Mouse (Mus musculus): ENCODE data around the gene Tcf12. TPM values are rescaled to one million over a fixed set of nuclear protein-coding genes. Genes with fewer than 3 reads are reported as not detected.

Gene Tcf12
- polyA plus RNA-seq, 1 experiment from 2014 or later, result 9.9 TPM

GRCm38 (mm10) chr9:71834707-71835106 lies 277.0 kb downstream of the Tcf12 start:
- Histone ChIP-seq H3K4me1 (replicated peaks) (peaks cover 19% of the 10 kb centered on the region), H3K9me3 (replicated peaks) (no peaks in the 10 kb centered on the region), H3K27ac (no peak overlapping the region), H3K9ac (no peak overlapping the region), H3K27me3 (no peaks in the 10 kb centered on the region), H3K36me3 (no peaks in the 10 kb centered on the region), H3K4me3 (replicated peaks) (no peak overlapping the region), H3K4me2 (no peak overlapping the region)
- no peak for DNase-seq
- WGBS (ENCODE audit: insufficient replicate concordance), result 59% methylated on average over 4 of the region's 4 CpGs
- no peak for ATAC-seq (ENCODE audit: low read depth)

- DNase-seq, result peak; percentile 55
- Histone ChIP-seq H3K27me3 (no peaks in the 10 kb centered on the region), H3K36me3 (no peaks in the 10 kb centered on the region), H3K4me2 (peak overlapping the region; percentile 28; the same call in 1 of the 2 replicates), H3K9ac (no peak overlapping the region), H3K27ac (peak overlapping the region; percentile 18; the same call in 1 of the 2 replicates), H3K9me3 (replicated peaks) (no peaks in the 10 kb centered on the region), H3K4me3 (replicated peaks) (no peak overlapping the region), H3K4me1 (replicated peaks) (peaks cover 19% of the 10 kb centered on the region)
- peak; percentile 62 for ATAC-seq (ENCODE audit: low read depth)
- 41% methylated on average over 26 of the region's 26 CpGs for WGBS (ENCODE audit: insufficient replicate concordance)
Measured at GRCm38 (mm10) chr9:71831756-71832699, 279.6 kb downstream of the Tcf12 start.

DNA sequence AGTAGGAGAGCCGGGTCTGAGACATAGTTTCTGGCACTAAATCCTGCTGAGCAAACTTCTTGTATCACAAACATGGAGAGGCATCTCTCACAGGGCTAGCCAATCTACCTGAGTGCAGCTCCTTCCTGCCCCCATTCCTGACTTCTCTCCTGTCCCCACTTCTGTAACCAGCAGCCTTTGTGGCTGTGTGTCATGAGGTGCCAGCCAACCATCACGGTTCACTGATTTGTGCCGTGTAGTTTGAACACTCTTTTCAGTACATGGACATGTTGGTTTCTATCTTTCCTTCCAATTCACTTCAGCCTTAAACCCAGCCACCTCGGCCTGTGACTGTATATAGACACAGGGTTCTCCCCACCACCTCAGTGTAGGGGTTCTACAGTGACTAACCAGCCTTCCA lies 280.7 kb downstream of the Tcf12 start:
- Histone ChIP-seq H3K27me3 (no peaks in the 10 kb centered on the region), H3K36me3 (no peaks in the 10 kb centered on the region), H3K4me2 (no peak overlapping the region), H3K9me3 (replicated peaks) (no peaks in the 10 kb centered on the region), H3K4me1 (replicated peaks) (peaks cover 11% of the 10 kb centered on the region), H3K4me3 (replicated peaks) (no peak overlapping the region), H3K9ac (no peak overlapping the region), H3K27ac (no peak overlapping the region)
- 66% methylated on average over 4 of the region's 4 CpGs for WGBS (ENCODE audit: insufficient replicate concordance)
- ATAC-seq (ENCODE audit: low read depth), result no peak
- no peak for DNase-seq

DNA sequence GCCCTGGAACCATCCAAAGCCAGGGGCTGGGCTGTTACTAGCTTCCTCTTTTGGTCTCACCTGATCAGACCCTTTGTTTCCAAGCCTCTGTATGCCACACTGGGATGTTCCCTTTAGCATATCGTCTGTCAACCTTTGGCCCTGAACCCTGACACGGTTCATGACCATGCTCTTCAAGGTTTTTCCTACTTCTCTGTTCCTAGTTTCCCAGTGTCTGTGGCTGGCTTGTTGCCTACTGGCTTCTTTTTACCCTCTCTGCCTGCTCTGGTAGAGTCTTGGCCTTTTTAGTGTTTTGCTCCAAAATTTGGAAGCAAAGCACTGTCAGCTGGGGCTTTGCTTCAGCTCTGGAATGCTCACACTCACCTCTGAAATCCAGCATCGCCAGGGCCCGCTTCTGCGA lies 281.3 kb downstream of the Tcf12 start:
- no peak overlapping the region for H3K27ac ChIP-seq
- 75% methylated on average over 5 of the region's 5 CpGs for WGBS (ENCODE audit: insufficient replicate concordance)
- no peak overlapping the region for H3K4me3 ChIP-seq (replicated peaks)
- H3K4me1 ChIP-seq (replicated peaks), result peaks cover 11% of the 10 kb centered on the region
- H3K9ac ChIP-seq, result no peak overlapping the region
- no peak overlapping the region for H3K4me2 ChIP-seq
- ATAC-seq (ENCODE audit: low read depth) (no peak), DNase-seq (no peak)
- no peaks in the 10 kb centered on the region for H3K36me3 ChIP-seq
- H3K9me3 ChIP-seq (replicated peaks), result no peaks in the 10 kb centered on the region
- H3K27me3 ChIP-seq, result no peaks in the 10 kb centered on the region

- H3K4me1 ChIP-seq (replicated peaks), result peaks cover 11% of the 10 kb centered on the region
- no peak overlapping the region for H3K4me2 ChIP-seq
- WGBS (ENCODE audit: insufficient replicate concordance), result 59% methylated on average over 3 of the region's 3 CpGs
- no peaks in the 10 kb centered on the region for H3K9me3 ChIP-seq (replicated peaks)
- no peaks in the 10 kb centered on the region for H3K27me3 ChIP-seq
- ATAC-seq (ENCODE audit: low read depth) (no peak), DNase-seq (no peak)
- H3K27ac ChIP-seq, result no peak overlapping the region
- H3K9ac ChIP-seq, result no peak overlapping the region
- no peak overlapping the region for H3K4me3 ChIP-seq (replicated peaks)
- no peaks in the 10 kb centered on the region for H3K36me3 ChIP-seq
Measured at GRCm38 (mm10) chr9:71829753-71830152, 281.9 kb downstream of the Tcf12 start.

- Histone ChIP-seq H3K4me2 (no peak overlapping the region), H3K27me3 (no peaks in the 10 kb centered on the region), H3K4me1 (replicated peaks) (peaks cover 11% of the 10 kb centered on the region), H3K9ac (no peak overlapping the region), H3K4me3 (replicated peaks) (no peak overlapping the region), H3K36me3 (no peaks in the 10 kb centered on the region), H3K9me3 (replicated peaks) (no peaks in the 10 kb centered on the region), H3K27ac (no peak overlapping the region)
- WGBS (ENCODE audit: insufficient replicate concordance), result 48% methylated on average over 6 of the region's 6 CpGs
- DNase-seq, result no peak
- no peak for ATAC-seq (ENCODE audit: low read depth)
Measured at GRCm38 (mm10) chr9:71829137-71829536, 282.5 kb downstream of the Tcf12 start.

- Histone ChIP-seq H3K4me1 (replicated peaks) (peaks cover 11% of the 10 kb centered on the region), H3K4me3 (replicated peaks) (no peak overlapping the region), H3K27ac (no peak overlapping the region), H3K27me3 (no peaks in the 10 kb centered on the region), H3K36me3 (no peaks in the 10 kb centered on the region), H3K9me3 (replicated peaks) (no peaks in the 10 kb centered on the region), H3K4me2 (no peak overlapping the region), H3K9ac (no peak overlapping the region)
- DNase-seq, result no peak
- WGBS (ENCODE audit: insufficient replicate concordance), result 79% methylated on average over 5 of the region's 5 CpGs
- ATAC-seq (ENCODE audit: low read depth), result no peak
Measured at GRCm38 (mm10) chr9:71827371-71827770, 284.3 kb downstream of the Tcf12 start.

DNA sequence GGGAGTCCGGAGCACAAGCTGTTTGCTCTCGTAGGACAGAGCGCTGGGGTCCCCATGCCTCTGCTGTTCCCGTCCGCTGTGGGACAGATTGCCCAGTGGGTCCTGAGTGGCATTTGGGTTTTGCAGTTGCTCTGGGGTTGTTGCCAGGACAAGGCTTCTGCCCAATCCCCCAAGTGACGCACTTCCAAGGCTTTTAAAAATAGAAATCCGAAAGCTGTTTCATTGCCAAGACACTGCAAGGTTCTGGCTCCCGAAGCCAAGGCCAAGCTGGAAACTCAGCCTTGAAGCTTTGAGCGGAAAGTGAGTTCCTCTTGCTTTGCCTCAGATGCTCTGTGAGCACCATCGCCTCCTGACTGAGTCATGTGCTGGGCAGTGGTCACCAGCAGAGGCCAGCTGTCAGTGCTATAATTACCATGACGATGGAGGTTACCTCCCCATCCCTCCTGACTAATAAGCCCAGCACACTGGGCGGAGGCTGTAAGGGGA lies 285.6 kb downstream of the Tcf12 start:
- Histone ChIP-seq H3K9ac (no peak overlapping the region), H3K4me3 (replicated peaks) (no peak overlapping the region), H3K4me2 (no peak overlapping the region), H3K36me3 (no peaks in the 10 kb centered on the region), H3K9me3 (replicated peaks) (no peaks in the 10 kb centered on the region), H3K27ac (no peak overlapping the region), H3K4me1 (replicated peaks) (peaks cover 6% of the 10 kb centered on the region), H3K27me3 (no peaks in the 10 kb centered on the region)
- WGBS (ENCODE audit: insufficient replicate concordance), result 73% methylated on average over 12 of the region's 12 CpGs
- DNase-seq, result no peak
- ATAC-seq (ENCODE audit: low read depth), result no peak

DNA sequence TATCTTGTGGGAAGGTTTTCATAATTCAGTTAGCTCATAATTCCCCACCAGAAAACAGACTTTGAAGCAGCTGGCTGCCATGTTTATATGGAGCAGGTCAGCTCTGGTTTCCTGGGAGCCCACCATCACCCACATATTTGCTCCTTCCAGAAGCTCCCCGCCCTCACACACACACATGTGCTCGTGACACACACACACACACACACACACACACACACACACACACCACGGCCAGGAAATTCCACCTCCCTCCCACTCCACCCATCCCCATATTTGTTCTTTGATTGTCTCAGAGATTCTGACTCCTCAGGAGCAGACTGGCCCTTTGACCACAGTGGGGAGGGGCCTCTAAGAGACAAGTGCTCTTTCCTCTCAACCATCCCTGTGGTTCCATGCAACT lies 289.7 kb downstream of the Tcf12 start:
- H3K36me3 ChIP-seq, result no peaks in the 10 kb centered on the region
- H3K27me3 ChIP-seq, result no peaks in the 10 kb centered on the region
- H3K27ac ChIP-seq, result no peak overlapping the region
- no peaks in the 10 kb centered on the region for H3K9me3 ChIP-seq (replicated peaks)
- no peak overlapping the region for H3K9ac ChIP-seq
- H3K4me3 ChIP-seq (replicated peaks), result no peak overlapping the region
- WGBS (ENCODE audit: insufficient replicate concordance), result 50% methylated on average over 3 of the region's 3 CpGs
- H3K4me1 ChIP-seq (replicated peaks), result no peaks in the 10 kb centered on the region
- no peak overlapping the region for H3K4me2 ChIP-seq
- DNase-seq (no peak), ATAC-seq (ENCODE audit: low read depth) (no peak)

GRCm38 (mm10) chr9:71818453-71818852 lies 293.2 kb downstream of the Tcf12 start:
- no peak overlapping the region for H3K27ac ChIP-seq
- H3K9me3 ChIP-seq (replicated peaks), result no peaks in the 10 kb centered on the region
- no peaks in the 10 kb centered on the region for H3K4me1 ChIP-seq (replicated peaks)
- H3K4me2 ChIP-seq, result no peak overlapping the region
- H3K9ac ChIP-seq, result no peak overlapping the region
- ATAC-seq (ENCODE audit: low read depth) (no peak), DNase-seq (no peak)
- 65% methylated on average over 7 of the region's 7 CpGs for WGBS (ENCODE audit: insufficient replicate concordance)
- H3K36me3 ChIP-seq, result no peaks in the 10 kb centered on the region
- H3K4me3 ChIP-seq (replicated peaks), result no peak overlapping the region
- H3K27me3 ChIP-seq, result no peaks in the 10 kb centered on the region

DNA sequence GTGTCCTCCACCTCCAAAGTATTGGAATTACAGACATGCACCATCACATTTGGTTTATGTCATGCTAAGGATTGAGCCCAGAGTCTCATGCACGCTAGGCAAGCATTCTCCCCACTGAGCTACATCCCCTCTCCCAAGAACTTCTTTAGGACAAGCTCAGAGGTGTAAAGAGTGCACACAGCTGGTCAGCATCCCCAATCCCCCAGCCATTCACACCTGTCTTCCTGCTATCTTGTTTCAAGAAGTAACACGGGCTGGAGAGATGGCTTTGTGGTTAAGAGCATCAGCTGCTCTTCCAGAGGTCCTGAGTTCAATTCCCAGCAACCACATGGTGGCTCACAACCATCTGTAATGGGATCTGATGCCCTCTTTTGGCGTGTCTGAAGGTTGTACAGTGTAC lies 295.6 kb downstream of the Tcf12 start:
- H3K36me3 ChIP-seq, result no peaks in the 10 kb centered on the region
- ATAC-seq (ENCODE audit: low read depth) (no peak), DNase-seq (no peak)
- H3K27me3 ChIP-seq, result no peaks in the 10 kb centered on the region
- no peaks in the 10 kb centered on the region for H3K4me1 ChIP-seq (replicated peaks)
- no peak overlapping the region for H3K4me2 ChIP-seq
- 41% methylated on average over 3 of the region's 3 CpGs for WGBS (ENCODE audit: insufficient replicate concordance)
- no peak overlapping the region for H3K9ac ChIP-seq
- H3K4me3 ChIP-seq (replicated peaks), result no peak overlapping the region
- no peak overlapping the region for H3K27ac ChIP-seq
- H3K9me3 ChIP-seq (replicated peaks), result no peaks in the 10 kb centered on the region

GRCm38 (mm10) chr9:71813565-71813964 lies 298.1 kb downstream of the Tcf12 start:
- WGBS (ENCODE audit: insufficient replicate concordance), result 55% methylated on average over 3 of the region's 3 CpGs
- ATAC-seq (ENCODE audit: low read depth), result no peak

More at GRCm38 (mm10) chr9:71813565-71813964, 298.1 kb downstream of the Tcf12 start:
- Histone ChIP-seq H3K9ac (no peak overlapping the region), H3K4me1 (replicated peaks) (no peaks in the 10 kb centered on the region), H3K9me3 (replicated peaks) (no peaks in the 10 kb centered on the region), H3K27me3 (0 out of 2 replicates have a peak, but pooled peaks cover 3% of the 10 kb centered on the region), H3K27ac (no peak overlapping the region), H3K4me3 (replicated peaks) (no peak overlapping the region), H3K4me2 (no peak overlapping the region), H3K36me3 (no peaks in the 10 kb centered on the region)
- no peak for DNase-seq
